Mouse (Mus musculus): Measurements from ENCODE around the gene Tmem248. TPM values are rescaled to one million over a fixed set of nuclear protein-coding genes. Genes with fewer than 3 reads are reported as not detected.
A peak's percentile ranks its signal among the peaks of the same experiment; 100 is the strongest.

The Tmem248 gene
- total and polyA plus RNA-seq, 3 experiments = 72.1 to 82.9 (median 80.9) TPM

GRCm38 (mm10) chr5:130268976-130269375 lies 52.1 kb downstream of the Tmem248 start:
- Histone ChIP-seq H3K79me2 (replicated peaks; ENCODE audit: control insufficient read depth, extremely low read depth, insufficient read depth, poor library complexity, severe bottlenecking) (peaks cover 3% of the 10 kb centered on the region; the same call in 1 of the 2 replicates), H3K27me3 (replicated peaks) (no peaks in the 10 kb centered on the region), H3K36me3 (replicated peaks in 1 of 2; ENCODE audit: control insufficient read depth in 1 of 2, insufficient read depth in 1 of 2, low read length in 1 of 2) (peaks cover 69 to 98% of the 10 kb centered on the region in 2 experiments), H3K27ac (ENCODE audit: insufficient read depth, low read depth) (no peak overlapping the region), H3K9ac (ENCODE audit: insufficient read depth, low read depth) (no peak overlapping the region), H3K4me3 (replicated peaks in 1 of 3; ENCODE audit: low read depth in 2 of 3, low read length in 2 of 3, poor library complexity in 1 of 3) (no peak overlapping the region), H3K4me2 (ENCODE audit: insufficient read depth, low read depth, poor library complexity, severe bottlenecking) (no peak overlapping the region), H3K9me3 (replicated peaks; ENCODE audit: low read length) (no peaks in the 10 kb centered on the region), H3K4me1 (ENCODE audit: control insufficient read depth in 1 of 2, insufficient read depth in 2 of 2) (no peaks in the 10 kb centered on the region)
- no peak for DNase-seq (ENCODE audit: extremely low read depth)
- no peak for TF ChIP-seq E2F4 (IDR thresholded peaks at IDR 0.05; ENCODE audit: insufficient replicate concordance, low read depth, low read length)
- no peak for TF ChIP-seq NRF1 (IDR thresholded peaks at IDR 0.05; ENCODE audit: low read depth, low read length)
- dilution Hi-C loops (cut with MboI; ENCODE audit: extremely low pct_ligation_motif_present, extremely low pct_unique_long_range_greater_than_20kb, low sequenced_read_pairs) (no loop called here), in situ Hi-C loops (cut with MboI; ENCODE audit: low pct_ligation_motif_present, low pct_unique_long_range_greater_than_20kb, low sequenced_read_pairs) (loop anchor here (5.0 kb wide), 1 partner anchor 583 kb away; no protein-coding TSS in a partner anchor)

DNA sequence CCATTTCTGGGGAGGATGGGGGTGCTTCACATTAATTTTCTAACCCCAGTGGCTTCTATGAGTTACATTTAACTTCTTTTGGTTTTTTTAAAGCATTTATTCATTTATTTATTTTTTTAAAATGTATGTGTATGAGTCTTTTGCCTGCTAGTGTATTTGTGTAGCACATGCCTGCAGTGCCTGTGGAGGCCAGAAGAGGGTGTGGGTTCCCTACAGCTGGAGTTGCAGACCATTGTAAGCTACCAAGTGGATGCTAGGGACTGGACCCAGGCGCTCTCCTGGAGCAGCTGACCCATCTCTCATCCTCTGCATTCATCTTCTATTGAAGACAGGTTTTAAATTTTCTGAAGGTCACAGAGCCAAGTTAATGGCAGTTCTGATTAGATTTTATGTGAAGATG lies 55.5 kb downstream of the Tmem248 start:
- TF ChIP-seq IRF4 (IDR thresholded peaks at IDR 0.05; ENCODE audit: low read depth, low read length) (no peak), CTCF (conservative IDR thresholded peaks at IDR 0.05 in 1 of 2, IDR thresholded peaks at IDR 0.05 in 1 of 2; ENCODE audit: low read depth in 2 of 2, low read length in 2 of 2) (peak; percentile 17 to 39; a peak in 3 of 4 replicates), RAD21 (IDR thresholded peaks at IDR 0.05; ENCODE audit: low read depth, low read length) (peak; percentile 5)
- peaks cover 68 to 92% of the 10 kb centered on the region in 2 experiments for H3K36me3 ChIP-seq (replicated peaks in 1 of 2; ENCODE audit: control insufficient read depth in 1 of 2, insufficient read depth in 1 of 2, low read length in 1 of 2)
- no peak overlapping the region for H3K4me2 ChIP-seq (ENCODE audit: insufficient read depth, low read depth, poor library complexity, severe bottlenecking)
- H3K9ac ChIP-seq (ENCODE audit: insufficient read depth, low read depth) = no peak overlapping the region
- no peak for DNase-seq (ENCODE audit: extremely low read depth)
- no peak overlapping the region for H3K4me3 ChIP-seq (replicated peaks in 1 of 3; ENCODE audit: low read depth in 2 of 3, low read length in 2 of 3, poor library complexity in 1 of 3)
- dilution Hi-C loops (cut with MboI; ENCODE audit: extremely low pct_ligation_motif_present, extremely low pct_unique_long_range_greater_than_20kb, low sequenced_read_pairs) (no loop called here), in situ Hi-C loops (cut with MboI; ENCODE audit: low pct_ligation_motif_present, low pct_unique_long_range_greater_than_20kb, low sequenced_read_pairs) (no loop called here)
- no peaks in the 10 kb centered on the region for H3K27me3 ChIP-seq (replicated peaks)
- H3K79me2 ChIP-seq (replicated peaks; ENCODE audit: control insufficient read depth, extremely low read depth, insufficient read depth, poor library complexity, severe bottlenecking) = no peaks in the 10 kb centered on the region
- H3K9me3 ChIP-seq (replicated peaks; ENCODE audit: low read length) = no peaks in the 10 kb centered on the region
- H3K27ac ChIP-seq (ENCODE audit: insufficient read depth, low read depth) = no peak overlapping the region
- no peaks in the 10 kb centered on the region for H3K4me1 ChIP-seq (ENCODE audit: control insufficient read depth in 1 of 2, insufficient read depth in 2 of 2)

- Histone ChIP-seq H3K79me2 (replicated peaks; ENCODE audit: control insufficient read depth, extremely low read depth, insufficient read depth, poor library complexity, severe bottlenecking) (no peaks in the 10 kb centered on the region), H3K4me1 (ENCODE audit: control insufficient read depth in 1 of 2, insufficient read depth in 2 of 2) (no peaks in the 10 kb centered on the region), H3K36me3 (replicated peaks in 1 of 2; ENCODE audit: control insufficient read depth in 1 of 2, insufficient read depth in 1 of 2, low read length in 1 of 2) (peaks cover 65 to 92% of the 10 kb centered on the region in 2 experiments), H3K27me3 (replicated peaks) (no peaks in the 10 kb centered on the region), H3K27ac (ENCODE audit: insufficient read depth, low read depth) (no peak overlapping the region), H3K4me3 (replicated peaks in 1 of 3; ENCODE audit: low read depth in 2 of 3, low read length in 2 of 3, poor library complexity in 1 of 3) (no peak overlapping the region), H3K4me2 (ENCODE audit: insufficient read depth, low read depth, poor library complexity, severe bottlenecking) (no peak overlapping the region), H3K9ac (ENCODE audit: insufficient read depth, low read depth) (no peak overlapping the region), H3K9me3 (replicated peaks; ENCODE audit: low read length) (no peaks in the 10 kb centered on the region)
- no peak for DNase-seq (ENCODE audit: extremely low read depth)
- TF ChIP-seq MYC (IDR thresholded peaks at IDR 0.05; ENCODE audit: low read depth, low read length) (no peak), POLR2AphosphoS2 (IDR thresholded peaks at IDR 0.05; ENCODE audit: low read depth, low read length) (no peak), POLR2A (IDR thresholded peaks at IDR 0.05; ENCODE audit: low read depth, low read length) (no peak)
- dilution Hi-C loops (cut with MboI; ENCODE audit: extremely low pct_ligation_motif_present, extremely low pct_unique_long_range_greater_than_20kb, low sequenced_read_pairs) (no loop called here), in situ Hi-C loops (cut with MboI; ENCODE audit: low pct_ligation_motif_present, low pct_unique_long_range_greater_than_20kb, low sequenced_read_pairs) (no loop called here)
Observed at GRCm38 (mm10) chr5:130273046-130273445, 56.2 kb downstream of the Tmem248 start.

Data from CH12.LX (cell line).